Mouse (Mus musculus) forebrain, embryonic 15.5 days (tissue): ENCODE measurements around the gene Gm12184. TPM values are rescaled to one million over a fixed set of nuclear protein-coding genes. Genes with fewer than 3 reads are reported as not detected.
"Not testable (repeated sequence)": the region's sequence is repeated elsewhere in the genome, so short reads cannot be mapped to it uniquely, and the experiment has no call there.

ENCODE experiments used
- ATAC-seq: fragments of 200-750 bp; cut with Nextera tagmentation; replicated peaks from 2 replicates; pipeline ENCODE4 v1.8.0; 2017; ENCODE audit warnings: mild to moderate bottlenecking, moderate TSS enrichment, moderate library complexity
- H3K27ac ChIP-seq: fragments of 300-500 bp; sonication (generic); replicated peaks from 2 replicates; pipeline ENCODE4 v1.5.1; 2015; ENCODE audit warnings: mild to moderate bottlenecking, inconsistent platforms
- H3K27me3 ChIP-seq: fragments of 300-500 bp; sonication (generic); 2 replicates; pipeline ENCODE4 v1.6.1; 2015; ENCODE audit warnings: inconsistent platforms
- H3K36me3 ChIP-seq: fragments of 300-500 bp; sonication (generic); 2 replicates; pipeline ENCODE4 v1.6.1; 2015; ENCODE audit warnings: mild to moderate bottlenecking, inconsistent platforms
- H3K4me1 ChIP-seq: fragments of 300-500 bp; sonication (generic); 2 replicates; pipeline ENCODE4 v1.6.1; 2015; ENCODE audit warnings: inconsistent platforms
- H3K4me2 ChIP-seq: fragments of 300-500 bp; sonication (generic); replicated peaks from 2 replicates; pipeline ENCODE4 v1.6.1; 2015; ENCODE audit warnings: mild to moderate bottlenecking, inconsistent platforms
- H3K4me3 ChIP-seq: fragments of 300-500 bp; sonication (generic); 2 replicates; pipeline ENCODE4 v1.5.1; 2015; ENCODE audit warnings: mild to moderate bottlenecking, inconsistent platforms
- H3K9ac ChIP-seq: fragments of 300-500 bp; sonication (generic); replicated peaks from 2 replicates; pipeline ENCODE4 v1.6.1; 2015; ENCODE audit warnings: mild to moderate bottlenecking, inconsistent platforms
- H3K9me3 ChIP-seq: fragments of 300-500 bp; sonication (generic); 2 replicates; pipeline ENCODE4 v1.6.1; 2016; ENCODE audit warnings: inconsistent platforms
- WGBS: fragments of 180-500 bp; shearing (Covaris S2); methylation state at CpG from one replicate; pipeline ENCODE4 v1.1.7; 2015; ENCODE audit warnings: mixed read lengths; 5-methylcytosine and 5-hydroxymethylcytosine counted together
- polyA plus RNA-seq: library from polyadenylated mRNA; unstranded; fragments of >200 nt; fragmentation: Nextera tagmentation; extraction: Ambion mirVana; gene quantifications from 2 replicates; pipeline ENCODE4 v1.2.1, GENCODE M21; 2015

Gene Gm12184
- polyA plus RNA-seq = 4.5 and 5.8 TPM in 2 replicates

DNA sequence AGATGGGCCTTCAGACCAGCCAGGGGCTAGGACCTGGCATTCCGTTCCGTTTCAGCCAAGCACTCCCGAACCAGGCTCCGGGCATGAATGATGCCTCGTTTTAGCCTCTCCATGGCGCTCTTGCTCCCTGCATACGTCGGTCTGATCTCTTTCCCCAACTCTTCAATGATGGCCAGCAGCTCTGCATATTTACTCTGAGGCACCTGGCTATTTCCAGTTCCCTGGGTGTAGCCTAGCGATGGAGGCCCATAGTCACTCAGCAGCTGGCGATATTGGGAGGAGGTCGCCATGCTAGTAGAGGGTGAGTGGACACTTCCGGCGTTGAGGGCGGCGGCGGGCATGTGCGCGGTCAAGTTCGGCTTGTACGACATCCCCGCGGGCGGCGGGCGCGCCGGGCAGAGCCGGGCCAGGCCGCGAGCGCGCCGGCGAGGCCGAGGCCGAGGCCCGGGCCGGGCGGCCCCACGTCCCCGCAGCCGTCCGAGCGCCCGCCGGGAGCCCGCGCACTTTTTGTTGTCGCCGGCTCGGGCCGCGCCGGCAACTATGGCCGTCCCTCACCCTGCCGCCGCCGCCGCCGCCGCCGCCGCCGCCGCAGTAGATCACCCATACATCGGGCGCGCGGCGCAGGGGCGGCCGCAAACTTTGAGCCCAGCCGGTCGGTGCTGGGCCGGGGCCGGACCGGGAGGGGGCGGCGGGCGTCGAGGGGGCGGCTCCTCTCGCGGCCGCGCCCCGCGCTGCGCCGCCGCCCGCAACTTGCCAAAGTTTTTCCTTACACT lies at the start of gene Gm12184, which contains the start of gene Trim7:
Gene Gm12184 (minus strand): TSS at position 677 of the 773 bp plus-strand sequence.
Gene Trim7 (plus strand): TSS at position 162 of the 773 bp plus-strand sequence.
- ATAC-seq = peak; percentile 72
- under 1% methylated on average over 46 of the region's 92 CpGs for WGBS
- H3K36me3 ChIP-seq, H3K27ac ChIP-seq, H3K9me3 ChIP-seq: not testable (repeated sequence)
- Histone ChIP-seq H3K4me2 (peak within 1 kb of the TSS; percentile 50), H3K9ac (peak within 1 kb of the TSS; percentile 36), H3K4me3 (peak within 1 kb of the TSS; percentile 44), H3K4me1 (peaks cover 16% of the 10 kb centered on the region), H3K27me3 (peaks cover 21% of the 10 kb centered on the region)

DNA sequence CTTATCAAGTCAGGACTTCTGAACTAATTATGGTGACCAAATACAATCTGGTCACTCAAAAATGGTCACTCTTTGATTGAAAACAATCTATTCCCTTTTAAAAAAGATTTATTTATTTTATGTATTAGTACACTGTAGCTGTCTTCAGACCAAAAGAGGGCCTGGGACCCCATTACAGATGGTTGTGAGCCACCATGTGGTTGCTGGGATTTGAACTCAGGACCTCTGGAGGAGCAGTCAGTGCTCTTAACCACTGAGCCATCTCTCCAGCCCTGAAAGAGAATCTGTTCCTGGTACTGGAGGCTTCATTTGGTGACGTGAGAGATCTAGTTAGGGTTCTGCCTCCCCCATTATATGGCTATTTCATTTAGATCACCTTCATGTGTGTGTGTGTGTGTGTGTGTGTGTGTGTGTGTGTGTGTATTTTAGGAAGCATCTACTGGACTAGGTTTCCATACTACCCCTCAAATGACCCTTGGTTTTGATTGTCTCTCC lies 48.9 kb upstream of the Gm12184 start:
- not testable (repeated sequence) for H3K4me2 ChIP-seq, ATAC-seq, H3K36me3 ChIP-seq, H3K9me3 ChIP-seq, H3K27me3 ChIP-seq, H3K4me3 ChIP-seq, H3K27ac ChIP-seq, H3K9ac ChIP-seq
- H3K4me1 ChIP-seq = peaks cover 15% of the 10 kb centered on the region
- whole genome bisulfite sequencing = 76% methylated on average over 1 of the region's 1 CpGs

DNA sequence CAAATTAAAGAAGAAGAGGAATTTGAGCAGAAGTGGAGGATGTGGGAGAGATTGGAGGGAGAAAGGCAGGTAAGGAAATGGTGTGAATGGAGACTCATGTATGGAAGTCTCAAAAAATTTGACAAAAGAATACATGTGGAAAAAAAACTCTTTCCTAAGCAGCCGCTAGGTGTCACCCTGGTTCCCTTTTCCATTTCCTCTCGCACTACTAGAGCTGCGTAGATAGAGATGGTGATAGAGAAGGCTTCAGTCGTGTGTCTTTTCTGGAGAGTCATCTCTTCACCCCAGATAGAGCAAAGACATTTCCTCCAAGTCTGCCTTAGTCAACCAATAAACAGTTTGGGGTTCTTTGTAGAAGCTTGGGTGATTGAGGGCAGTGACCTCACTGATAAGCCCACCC lies 48.0 kb upstream of the Gm12184 start:
- ATAC-seq = peak; percentile 75; the same call in 1 of the 2 replicates
- Histone ChIP-seq H3K9ac (no peak overlapping the region), H3K4me2 (no peak overlapping the region), H3K36me3 (no peaks in the 10 kb centered on the region), H3K27ac (no peak overlapping the region), H3K4me3 (no peak overlapping the region), H3K4me1 (peaks cover 15% of the 10 kb centered on the region), H3K9me3 (no peaks in the 10 kb centered on the region), H3K27me3 (0 out of 2 replicates have a peak, but pooled peaks cover 4% of the 10 kb centered on the region)
- WGBS = 0% methylated on average over 4 of the region's 4 CpGs

DNA sequence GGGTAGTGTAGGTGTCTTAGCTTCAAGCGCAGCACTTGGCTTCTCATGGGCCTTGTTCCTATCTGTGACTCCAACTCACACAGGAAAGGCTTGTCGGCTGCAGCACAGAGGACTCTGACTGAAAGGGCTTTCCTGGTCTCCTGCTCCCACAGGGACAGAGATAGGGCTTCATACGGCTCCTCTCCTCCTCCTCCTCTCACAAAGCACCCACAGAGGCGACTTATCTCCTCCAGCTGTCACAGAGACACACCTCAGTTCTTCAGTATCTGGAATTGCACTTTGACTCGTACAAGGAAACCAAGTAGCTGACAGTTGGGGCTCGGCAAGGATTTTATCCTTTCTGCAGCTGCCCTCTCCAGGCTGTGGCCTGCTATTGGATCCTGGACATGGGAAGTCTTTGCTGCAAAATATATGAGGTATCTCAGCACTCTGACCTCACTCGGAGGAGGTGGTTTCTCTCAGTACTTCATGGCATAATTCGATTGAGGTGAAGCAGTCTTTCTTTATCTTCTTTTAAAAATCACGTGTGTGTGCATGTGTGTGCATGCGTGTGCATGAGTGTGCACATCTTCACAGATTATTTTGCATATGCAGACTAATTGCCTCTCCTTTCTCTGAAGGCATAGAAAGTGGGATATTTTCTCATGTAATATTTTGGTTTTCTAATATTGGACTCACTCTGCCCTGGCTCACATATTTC lies 47.3 kb upstream of the Gm12184 start:
- no peak overlapping the region for H3K4me3 ChIP-seq
- no peaks in the 10 kb centered on the region for H3K9me3 ChIP-seq
- WGBS = 75% methylated on average over 10 of the region's 10 CpGs
- no peak overlapping the region for H3K27ac ChIP-seq
- no peak overlapping the region for H3K4me2 ChIP-seq
- no peaks in the 10 kb centered on the region for H3K36me3 ChIP-seq
- 0 out of 2 replicates have a peak, but pooled peaks cover 4% of the 10 kb centered on the region for H3K27me3 ChIP-seq
- no peak overlapping the region for H3K9ac ChIP-seq
- H3K4me1 ChIP-seq = peaks cover 15% of the 10 kb centered on the region
- no peak for ATAC-seq

GRCm38 (mm10) chr11:48872695-48873300 lies 46.3 kb upstream of the Gm12184 start:
- peaks cover 15% of the 10 kb centered on the region for H3K4me1 ChIP-seq
- no peak overlapping the region for H3K27ac ChIP-seq
- 0 out of 2 replicates have a peak, but pooled peaks cover 4% of the 10 kb centered on the region for H3K27me3 ChIP-seq
- H3K9me3 ChIP-seq = no peaks in the 10 kb centered on the region
- WGBS = 86% methylated on average over 7 of the region's 7 CpGs
- no peak overlapping the region for H3K9ac ChIP-seq
- H3K4me2 ChIP-seq = no peak overlapping the region
- no peak overlapping the region for H3K4me3 ChIP-seq
- no peak for ATAC-seq
- H3K36me3 ChIP-seq = no peaks in the 10 kb centered on the region

GRCm38 (mm10) chr11:48871817-48872541 lies 45.5 kb upstream of the Gm12184 start:
- 11% methylated on average over 17 of the region's 17 CpGs for WGBS
- Histone ChIP-seq H3K9ac (peak overlapping the region; percentile 44), H3K27me3 (0 out of 2 replicates have a peak, but pooled peaks cover 4% of the 10 kb centered on the region), H3K4me1 (peaks cover 15% of the 10 kb centered on the region), H3K4me3 (peak overlapping the region; percentile 42), H3K36me3 (no peaks in the 10 kb centered on the region), H3K27ac (0 out of 2 replicates have a peak overlapping the region, but pooled peaks have one; percentile 9), H3K4me2 (peak overlapping the region; percentile 68), H3K9me3 (no peaks in the 10 kb centered on the region)
- peak; percentile 51; the same call in 1 of the 2 replicates for ATAC-seq

DNA sequence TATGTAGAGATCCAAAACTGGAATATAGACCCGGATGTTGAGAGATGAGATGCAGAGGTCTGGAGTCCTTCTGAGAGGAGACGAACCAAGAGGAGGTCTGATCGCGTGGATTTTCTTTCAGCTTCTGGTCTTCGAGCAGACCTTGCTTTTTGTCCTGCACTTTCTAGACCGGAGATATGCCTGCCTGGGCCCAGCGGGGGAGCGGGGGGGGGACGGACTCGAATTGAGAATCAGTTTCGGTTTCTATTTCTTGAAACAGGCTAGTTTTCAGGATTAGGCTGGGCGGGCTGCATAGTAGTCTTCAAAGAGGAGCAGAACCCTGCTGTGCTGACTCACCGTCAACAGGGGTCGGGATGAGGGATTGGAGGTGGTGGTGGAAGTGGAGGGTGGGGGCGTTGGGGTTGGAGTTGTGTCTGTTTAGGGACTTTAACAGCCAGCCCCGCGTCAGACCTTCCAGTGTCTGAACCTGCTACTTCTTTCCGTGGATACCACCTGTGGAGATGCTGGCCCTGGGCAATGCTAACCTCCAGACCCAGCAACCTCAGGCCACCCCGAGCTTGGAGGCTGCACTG lies 44.8 kb upstream of the Gm12184 start, which contains the start of gene Irgm1:
Gene Irgm1 (minus strand): TSS at position 483 of the 572 bp plus-strand sequence.
- Histone ChIP-seq H3K36me3 (no peaks in the 10 kb centered on the region), H3K4me3 (peak within 1 kb of the TSS; percentile 42), H3K27me3 (0 out of 2 replicates have a peak, but pooled peaks cover 4% of the 10 kb centered on the region), H3K27ac (0 out of 2 replicates have a peak within 1 kb of the TSS, but pooled peaks have one; percentile 9), H3K4me2 (peak within 1 kb of the TSS; percentile 68), H3K9ac (peak within 1 kb of the TSS; percentile 44), H3K9me3 (no peaks in the 10 kb centered on the region), H3K4me1 (peaks cover 15% of the 10 kb centered on the region)
- ATAC-seq = peak; percentile 55
- WGBS = under 1% methylated on average over 19 of the region's 19 CpGs

DNA sequence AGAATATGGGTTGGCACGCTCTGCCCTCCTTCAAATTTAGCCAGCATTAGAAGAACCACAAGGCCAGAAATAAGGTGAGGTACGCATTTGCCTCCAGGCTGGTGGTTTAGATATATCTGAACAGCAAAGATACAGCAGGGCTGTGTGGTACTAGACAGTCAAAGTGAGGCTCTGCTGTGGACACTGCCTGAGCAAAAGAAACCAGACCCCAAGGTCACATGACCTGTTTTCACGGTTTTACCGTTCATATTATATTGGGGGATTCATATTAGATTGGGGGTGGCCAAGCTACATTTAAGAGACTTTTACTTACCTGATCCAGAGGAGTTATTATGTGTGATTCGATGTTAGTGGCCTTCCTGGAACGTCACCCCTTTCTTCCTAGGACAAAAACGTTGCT lies 44.3 kb upstream of the Gm12184 start:
- Histone ChIP-seq H3K9ac (peak overlapping the region; percentile 44; the same call in 1 of the 2 replicates), H3K36me3 (no peaks in the 10 kb centered on the region), H3K4me1 (peaks cover 15% of the 10 kb centered on the region), H3K4me3 (peak overlapping the region; percentile 42), H3K27ac (no peak overlapping the region), H3K9me3 (no peaks in the 10 kb centered on the region), H3K27me3 (0 out of 2 replicates have a peak, but pooled peaks cover 4% of the 10 kb centered on the region), H3K4me2 (peak overlapping the region; percentile 68)
- WGBS = 37% methylated on average over 7 of the region's 7 CpGs
- ATAC-seq = no peak

GRCm38 (mm10) chr11:48869380-48870110 lies 43.1 kb upstream of the Gm12184 start:
- 76% methylated on average over 7 of the region's 7 CpGs for WGBS
- H3K9me3 ChIP-seq = no peaks in the 10 kb centered on the region
- no peak overlapping the region for H3K27ac ChIP-seq
- H3K4me3 ChIP-seq = no peak overlapping the region
- H3K27me3 ChIP-seq = 0 out of 2 replicates have a peak, but pooled peaks cover 4% of the 10 kb centered on the region
- no peak overlapping the region for H3K9ac ChIP-seq
- no peak for ATAC-seq
- peaks cover 15% of the 10 kb centered on the region for H3K4me1 ChIP-seq
- H3K36me3 ChIP-seq = no peaks in the 10 kb centered on the region
- H3K4me2 ChIP-seq = no peak overlapping the region

DNA sequence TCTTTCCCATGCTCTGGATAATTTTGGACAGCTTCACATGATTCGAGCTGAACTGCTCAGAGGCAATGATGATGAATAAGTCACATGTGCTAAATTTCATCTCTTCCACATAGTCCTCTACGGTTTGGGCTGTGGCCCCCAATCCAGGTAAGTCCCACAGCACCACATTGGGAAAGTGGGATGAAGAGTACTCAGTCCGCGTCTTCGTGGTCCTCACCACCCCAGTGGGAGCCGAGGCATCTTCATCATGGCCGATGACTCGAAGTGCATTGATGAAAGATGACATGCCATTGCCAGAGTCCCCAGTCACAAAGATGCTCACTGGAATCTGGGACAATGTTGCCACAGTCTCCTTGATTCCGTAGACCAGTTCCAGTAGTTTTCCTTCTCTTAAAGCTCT lies 40.0 kb upstream of the Gm12184 start:
- no peak overlapping the region for H3K9ac ChIP-seq
- H3K4me1 ChIP-seq = peaks cover 7% of the 10 kb centered on the region
- H3K27ac ChIP-seq = no peak overlapping the region
- H3K9me3 ChIP-seq = no peaks in the 10 kb centered on the region
- H3K4me2 ChIP-seq = no peak overlapping the region
- 96% methylated on average over 9 of the region's 9 CpGs for WGBS
- H3K27me3 ChIP-seq = no peaks in the 10 kb centered on the region
- no peak overlapping the region for H3K4me3 ChIP-seq
- no peaks in the 10 kb centered on the region for H3K36me3 ChIP-seq
- ATAC-seq = no peak
